In the genomic region with DNA sequence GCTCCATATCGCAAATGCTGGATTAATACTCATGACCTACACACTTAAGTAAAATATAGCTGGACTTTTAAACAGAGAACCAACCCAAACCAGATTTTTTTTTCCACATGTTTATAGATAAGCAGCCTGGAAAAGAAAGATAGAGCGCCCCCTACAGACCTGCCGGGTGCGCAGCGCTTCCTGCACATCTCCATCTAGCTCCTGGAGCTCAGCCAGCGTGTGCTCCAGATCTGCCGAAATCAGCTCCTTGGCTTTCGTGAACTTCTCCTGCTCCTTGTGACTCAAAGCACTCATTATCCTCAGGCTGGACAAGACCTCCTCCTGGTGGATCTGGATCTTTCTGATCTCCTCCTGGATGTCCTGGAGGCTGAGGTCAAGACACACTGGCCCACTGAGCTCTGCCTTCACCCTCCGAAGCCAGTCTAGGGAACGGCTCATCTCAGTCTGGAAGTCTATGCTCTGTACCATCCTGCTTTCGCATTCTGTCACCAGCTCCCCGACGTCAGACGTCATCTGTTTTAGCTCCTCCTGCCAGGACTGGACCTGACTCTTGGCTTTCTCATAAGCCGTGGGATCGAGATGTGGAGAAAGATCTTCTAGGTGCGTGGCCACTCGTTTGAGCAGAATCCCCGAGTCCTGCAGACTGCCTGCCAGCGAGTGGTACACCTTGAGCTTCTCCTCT, we compare ENCODE assay signal across 7 mouse cellular contexts.
DNase-seq lines count a peak whose midpoint lies in the region; ATAC-seq lines count a peak whose summit lies in the region.

No protein-coding gene starts in this region.

- ATAC-seq in megakaryocyte, adult 5-6 weeks (ENCODE audit: poor library complexity, severe bottlenecking), result no peak

- peak; percentile 46 to 65 for DNase-seq in left cerebral cortex, adult 18-20 months (ENCODE audit: low spot score in 2 of 2)
- DNase-seq in left cerebral cortex, adult 8-10 months (ENCODE audit: low spot score in 2 of 2), result no peak
- DNase-seq in T-cell, adult 2 months (ENCODE audit: low spot score), result peak; percentile 39
- peak; percentile 59 to 79 for DNase-seq in cerebellum, postnatal 25 days
- DNase-seq in lung, postnatal 36 days, result peak; percentile 13
- no peak for DNase-seq in MN1 (ENCODE audit: low spot score)

Comparison
In these comparisons a context has a peak if more than half of its experiments do, and no peak if none do; other contexts are left out.
1. DNase-seq: peak in left cerebral cortex, adult 18-20 months (2 of 2), T-cell, adult 2 months (single experiment), cerebellum, postnatal 25 days (2 of 2) and lung, postnatal 36 days (single experiment); none in left cerebral cortex, adult 8-10 months (0 of 2) and MN1 (single experiment).